In genomic region chr6:32451851-32452250, GRCm38 (mm10) we compare ENCODE assay signal across 11 mouse cellular contexts.
"Had no signal": no experiment of that assay in that cellular context is flagged by ENCODE, and none has a peak within 500 bp of the region (broad histone marks: within the 10 kb centered on the region; RNA-seq: fewer than 3 reads in every experiment).

No protein-coding gene starts in this region.

- DNase-seq: kidney, adult 11 months; kidney, adult 8-10 months; kidney, postnatal 10 days; kidney, postnatal 36 days; layer of hippocampus, postnatal 36 days; liver, embryonic 13.5 days; lung, adult 2 months; lung, postnatal 14 days; lung, postnatal 4 days; midbrain, embryonic 14.5 days; thymus, postnatal 25 days had no signal
